Mouse (Mus musculus): ENCODE measurements around the gene Rapgef1. TPM values are rescaled to one million over a fixed set of nuclear protein-coding genes. Genes with fewer than 3 reads are reported as not detected.
"Not testable (repeated sequence)": the region's sequence is repeated elsewhere in the genome, so short reads cannot be mapped to it uniquely, and the experiment has no call there.

Gene Rapgef1
- total RNA-seq, 2 experiments from 2014 or later, result 104 to 107 TPM

GRCm38 (mm10) chr2:29768901-29769300 lies 149.4 kb downstream of the Rapgef1 start:
- DNase-seq (ENCODE audit: low spot score in 2 of 2), result no peak
- intact Hi-C loops (cut with DNase I), result no loop called here

- DNase-seq (ENCODE audit: low spot score in 2 of 2), result no peak
- intact Hi-C loops (cut with DNase I), result no loop called here
These were observed 150.6 kb downstream of the Rapgef1 start for GRCm38 (mm10) chr2:29770162-29770561.

GRCm38 (mm10) chr2:29771611-29772461 lies 152.3 kb downstream of the Rapgef1 start:
- intact Hi-C loops (cut with DNase I), result no loop called here
- DNase-seq (ENCODE audit: low spot score in 2 of 2), result no peak

- intact Hi-C loops (cut with DNase I), result no loop called here
- no peak for DNase-seq (ENCODE audit: low spot score in 2 of 2)
These were observed 153.8 kb downstream of the Rapgef1 start for GRCm38 (mm10) chr2:29773323-29773722.

GRCm38 (mm10) chr2:29781256-29781655 lies 161.7 kb downstream of the Rapgef1 start:
- DNase-seq (ENCODE audit: low spot score in 2 of 2); intact Hi-C loops (cut with DNase I): not testable (repeated sequence)

- intact Hi-C loops (cut with DNase I), result no loop called here
- no peak for DNase-seq (ENCODE audit: low spot score in 2 of 2)
These were observed 164.8 kb downstream of the Rapgef1 start for GRCm38 (mm10) chr2:29784290-29784689.

- peak; percentile 87 to 91 for DNase-seq (ENCODE audit: low spot score in 2 of 2)
- intact Hi-C loops (cut with DNase I), result no loop called here
These were observed 167.8 kb downstream of the Rapgef1 start, which contains the start of gene Coq4 for GRCm38 (mm10) chr2:29787104-29787917. Coq4 (plus strand) TSS chr2:29787493.

GRCm38 (mm10) chr2:29787937-29788681 lies 168.6 kb downstream of the Rapgef1 start, which contains the start of gene Trub2:
Trub2 (minus strand) TSS chr2:29788502.
- intact Hi-C loops (cut with DNase I), result no loop called here
- peak; percentile 89 to 92 for DNase-seq (ENCODE audit: low spot score in 2 of 2)

Other genes starting within 250 kb of the Rapgef1 start
- 1 to 10 TPM; 1.9 to 2.3 TPM for gene Gm13420, start 132.0 kb downstream of the Rapgef1 start, total RNA-seq (2021)
- under 1 TPM in 1 of 2 experiments, not detected in 1; 0.54 TPM for gene Gm13547, start 139.6 kb downstream of the Rapgef1 start, total RNA-seq (2021)
- gene Coq4, start 167.8 kb downstream of the Rapgef1 start, total RNA-seq (2021), result 10 to 100 TPM; 29.1 to 32.9 TPM
- gene Trub2, start 168.8 kb downstream of the Rapgef1 start, total RNA-seq (2021), result 10 to 100 TPM; 46.6 to 52.1 TPM
- gene Slc27a4, start 182.9 kb downstream of the Rapgef1 start, total RNA-seq (2021), result 10 to 100 TPM; 75.9 to 81.6 TPM
- gene Urm1, start 200.4 kb downstream of the Rapgef1 start, total RNA-seq (2021), result 10 to 100 TPM; 57.0 to 63.4 TPM
- 1 to 10 TPM; 5.8 to 10.0 TPM for gene Cercam, start 249.4 kb downstream of the Rapgef1 start, total RNA-seq (2021)

Data from left cerebral cortex, postnatal 36 days (tissue).